Mouse (Mus musculus): ENCODE data around the gene Tmprss11e.

DNA sequence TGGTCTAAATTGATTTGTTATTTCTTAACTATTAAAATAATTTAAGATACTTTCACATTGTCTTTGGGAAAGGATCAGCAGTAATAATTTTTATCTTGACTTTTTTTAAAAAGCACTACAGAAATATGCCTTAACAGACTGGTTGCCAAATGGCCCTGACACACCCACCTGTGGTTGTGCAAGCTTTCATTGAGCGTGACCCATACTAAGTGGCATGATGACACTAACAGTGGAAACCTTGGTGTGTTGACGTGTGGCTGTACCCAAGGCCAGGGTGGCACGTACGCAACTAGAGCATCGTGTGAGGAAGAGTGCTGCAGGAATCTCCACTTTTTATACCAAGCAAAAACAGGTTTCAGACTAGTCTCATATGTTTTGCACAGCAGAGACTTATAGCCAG, 31.3 kb upstream of the Tmprss11e start:
- no peak for TF ChIP-seq GATA1 (IDR thresholded peaks at IDR 0.05; ENCODE audit: borderline replicate concordance, low read length)
- no peak for TF ChIP-seq FLI1 (IDR thresholded peaks at IDR 0.05; ENCODE audit: low read length)
